Mouse (Mus musculus): ENCODE measurements around the gene Nup210l. TPM values are rescaled to one million over a fixed set of nuclear protein-coding genes. Genes with fewer than 3 reads are reported as not detected.
A peak's percentile ranks its signal among the peaks of the same experiment; 100 is the strongest.

The Nup210l gene
- total and polyA plus RNA-seq, 3 experiments, result 0.15 to 0.22 TPM; not detected in 1

- DNase-seq (ENCODE audit: low spot score) (no peak), ATAC-seq (ENCODE audit: extremely low read depth, insufficient number of reproducible peaks, low FRiP score, poor library complexity, severe bottlenecking) (peak; percentile 50)
- TF ChIP-seq GATA2 (IDR thresholded peaks at IDR 0.05; ENCODE audit: borderline replicate concordance, low read depth, low read length) (no peak), TAL1 (conservative IDR thresholded peaks at IDR 0.05; ENCODE audit: low read depth, low read length) (no peak), POLR2AphosphoS5 (IDR thresholded peaks at IDR 0.05; ENCODE audit: insufficient replicate concordance, low read depth, low read length) (no peak), CTCF (IDR thresholded peaks at IDR 0.05; ENCODE audit: low read depth, low read length) (no peak), GATA1 (IDR thresholded peaks at IDR 0.05; ENCODE audit: borderline replicate concordance, low read length) (no peak)
- H3K4me3 ChIP-seq (ENCODE audit: low read depth, low read length), result no peak overlapping the region; the same call in 1 of the 2 replicates
- peaks cover 88% of the 10 kb centered on the region for H3K36me3 ChIP-seq (replicated peaks)
- H3K9me3 ChIP-seq (replicated peaks), result no peaks in the 10 kb centered on the region
- H3K4me1 ChIP-seq (ENCODE audit: insufficient read depth, low read depth, low read length), result peaks cover 63% of the 10 kb centered on the region
- no peaks in the 10 kb centered on the region for H3K27me3 ChIP-seq (ENCODE audit: insufficient read depth, low read length)
Measured at GRCm38 (mm10) chr3:90086068-90086467, 17.9 kb upstream of the Nup210l start.

GRCm38 (mm10) chr3:90088617-90089016 is 15.3 kb upstream of the Nup210l start:
- TF ChIP-seq GATA2 (IDR thresholded peaks at IDR 0.05; ENCODE audit: borderline replicate concordance, low read depth, low read length) (no peak), CTCF (IDR thresholded peaks at IDR 0.05; ENCODE audit: low read depth, low read length) (no peak), GATA1 (IDR thresholded peaks at IDR 0.05; ENCODE audit: borderline replicate concordance, low read length) (no peak), POLR2AphosphoS5 (IDR thresholded peaks at IDR 0.05; ENCODE audit: insufficient replicate concordance, low read depth, low read length) (no peak), TAL1 (conservative IDR thresholded peaks at IDR 0.05; ENCODE audit: low read depth, low read length) (no peak)
- Histone ChIP-seq H3K27me3 (ENCODE audit: insufficient read depth, low read length) (no peaks in the 10 kb centered on the region), H3K4me1 (ENCODE audit: insufficient read depth, low read depth, low read length) (peaks cover 47% of the 10 kb centered on the region), H3K9me3 (replicated peaks) (no peaks in the 10 kb centered on the region), H3K36me3 (replicated peaks) (peaks cover 98% of the 10 kb centered on the region), H3K4me3 (ENCODE audit: low read depth, low read length) (no peak overlapping the region)
- ATAC-seq (ENCODE audit: extremely low read depth, insufficient number of reproducible peaks, low FRiP score, poor library complexity, severe bottlenecking), result no peak
- DNase-seq (ENCODE audit: low spot score), result no peak

GRCm38 (mm10) chr3:90090892-90091291 is 13.0 kb upstream of the Nup210l start:
- no peak for DNase-seq (ENCODE audit: low spot score)
- Histone ChIP-seq H3K4me3 (ENCODE audit: low read depth, low read length) (no peak overlapping the region), H3K9me3 (replicated peaks) (no peaks in the 10 kb centered on the region), H3K4me1 (ENCODE audit: insufficient read depth, low read depth, low read length) (peaks cover 26% of the 10 kb centered on the region), H3K36me3 (replicated peaks) (peaks cover 98% of the 10 kb centered on the region), H3K27me3 (ENCODE audit: insufficient read depth, low read length) (no peaks in the 10 kb centered on the region)
- ATAC-seq (ENCODE audit: extremely low read depth, insufficient number of reproducible peaks, low FRiP score, poor library complexity, severe bottlenecking), result no peak
- no peak for TF ChIP-seq CTCF (IDR thresholded peaks at IDR 0.05; ENCODE audit: low read depth, low read length)
- TF ChIP-seq GATA1 (IDR thresholded peaks at IDR 0.05; ENCODE audit: borderline replicate concordance, low read length), result no peak
- no peak for TF ChIP-seq GATA2 (IDR thresholded peaks at IDR 0.05; ENCODE audit: borderline replicate concordance, low read depth, low read length)
- TF ChIP-seq TAL1 (conservative IDR thresholded peaks at IDR 0.05; ENCODE audit: low read depth, low read length), result no peak
- TF ChIP-seq POLR2AphosphoS5 (IDR thresholded peaks at IDR 0.05; ENCODE audit: insufficient replicate concordance, low read depth, low read length), result no peak

- peaks cover 15% of the 10 kb centered on the region for H3K4me1 ChIP-seq (ENCODE audit: insufficient read depth, low read depth, low read length)
- no peak overlapping the region for H3K4me3 ChIP-seq (ENCODE audit: low read depth, low read length)
- no peak for ATAC-seq (ENCODE audit: extremely low read depth, insufficient number of reproducible peaks, low FRiP score, poor library complexity, severe bottlenecking)
- no peaks in the 10 kb centered on the region for H3K27me3 ChIP-seq (ENCODE audit: insufficient read depth, low read length)
- no peaks in the 10 kb centered on the region for H3K9me3 ChIP-seq (replicated peaks)
- no peak for DNase-seq (ENCODE audit: low spot score)
- H3K36me3 ChIP-seq (replicated peaks), result peaks cover 93% of the 10 kb centered on the region
- TF ChIP-seq TAL1 (conservative IDR thresholded peaks at IDR 0.05; ENCODE audit: low read depth, low read length), result no peak
- no peak for TF ChIP-seq POLR2AphosphoS5 (IDR thresholded peaks at IDR 0.05; ENCODE audit: insufficient replicate concordance, low read depth, low read length)
- TF ChIP-seq GATA2 (IDR thresholded peaks at IDR 0.05; ENCODE audit: borderline replicate concordance, low read depth, low read length), result no peak
Measured at GRCm38 (mm10) chr3:90094453-90094852, 9.5 kb upstream of the Nup210l start.

- DNase-seq (ENCODE audit: low spot score), result no peak
- Histone ChIP-seq H3K36me3 (replicated peaks) (peaks cover 73% of the 10 kb centered on the region), H3K9me3 (replicated peaks) (no peaks in the 10 kb centered on the region), H3K27me3 (ENCODE audit: insufficient read depth, low read length) (no peaks in the 10 kb centered on the region), H3K4me1 (ENCODE audit: insufficient read depth, low read depth, low read length) (peaks cover 11% of the 10 kb centered on the region; the same call in 1 of the 2 replicates), H3K4me3 (ENCODE audit: low read depth, low read length) (no peak overlapping the region)
- ATAC-seq (ENCODE audit: extremely low read depth, insufficient number of reproducible peaks, low FRiP score, poor library complexity, severe bottlenecking), result no peak
- TF ChIP-seq GATA1 (IDR thresholded peaks at IDR 0.05; ENCODE audit: borderline replicate concordance, low read length) (no peak), GATA2 (IDR thresholded peaks at IDR 0.05; ENCODE audit: borderline replicate concordance, low read depth, low read length) (no peak), POLR2AphosphoS5 (IDR thresholded peaks at IDR 0.05; ENCODE audit: insufficient replicate concordance, low read depth, low read length) (no peak), TAL1 (conservative IDR thresholded peaks at IDR 0.05; ENCODE audit: low read depth, low read length) (no peak), CTCF (IDR thresholded peaks at IDR 0.05; ENCODE audit: low read depth, low read length) (no peak)
Measured at GRCm38 (mm10) chr3:90097928-90098327, 6.0 kb upstream of the Nup210l start.

GRCm38 (mm10) chr3:90101010-90101409 is 2.9 kb upstream of the Nup210l start:
- H3K4me1 ChIP-seq (ENCODE audit: insufficient read depth, low read depth, low read length), result 0 out of 2 replicates have a peak, but pooled peaks cover 4% of the 10 kb centered on the region
- TF ChIP-seq CTCF (IDR thresholded peaks at IDR 0.05; ENCODE audit: low read depth, low read length), result no peak
- TF ChIP-seq GATA1 (IDR thresholded peaks at IDR 0.05; ENCODE audit: borderline replicate concordance, low read length), result no peak
- no peak for TF ChIP-seq TAL1 (conservative IDR thresholded peaks at IDR 0.05; ENCODE audit: low read depth, low read length)
- TF ChIP-seq POLR2AphosphoS5 (IDR thresholded peaks at IDR 0.05; ENCODE audit: insufficient replicate concordance, low read depth, low read length), result no peak
- no peak for TF ChIP-seq GATA2 (IDR thresholded peaks at IDR 0.05; ENCODE audit: borderline replicate concordance, low read depth, low read length)
- no peak for DNase-seq (ENCODE audit: low spot score)
- no peaks in the 10 kb centered on the region for H3K9me3 ChIP-seq (replicated peaks)
- H3K27me3 ChIP-seq (ENCODE audit: insufficient read depth, low read length), result no peaks in the 10 kb centered on the region
- no peak for ATAC-seq (ENCODE audit: extremely low read depth, insufficient number of reproducible peaks, low FRiP score, poor library complexity, severe bottlenecking)
- no peak overlapping the region for H3K4me3 ChIP-seq (ENCODE audit: low read depth, low read length)
- peaks cover 44% of the 10 kb centered on the region for H3K36me3 ChIP-seq (replicated peaks)

Data from G1E (cell line).